Mouse (Mus musculus) lung, embryonic 16.5 days (tissue): Measurements from ENCODE around the gene Mrps24. TPM values are rescaled to one million over a fixed set of nuclear protein-coding genes. Genes with fewer than 3 reads are reported as not detected.

Experiments
- ATAC-seq: fragments of 200-750 bp; cut with Nextera tagmentation; 2 replicates; pipeline ENCODE4 v1.8.0; 2017; ENCODE audit warnings: low read depth, mild to moderate bottlenecking, moderate library complexity
- H3K27ac ChIP-seq: fragments of 300-500 bp; sonication (generic); 2 replicates; pipeline ENCODE4 v1.5.1; 2014; ENCODE audit warnings: mild to moderate bottlenecking, control low read depth, low read length
- H3K27me3 ChIP-seq: fragments of 300-500 bp; sonication (generic); 2 replicates; pipeline ENCODE4 v1.6.1; 2014; ENCODE audit warnings: low read depth, low read length, mixed read lengths; ENCODE audit not compliant: control insufficient read depth, insufficient read depth
- H3K36me3 ChIP-seq: fragments of 300-500 bp; sonication (generic); 2 replicates; pipeline ENCODE4 v1.6.1; 2014; ENCODE audit warnings: low read length; ENCODE audit not compliant: control insufficient read depth, insufficient read depth
- H3K4me1 ChIP-seq: fragments of 300-500 bp; sonication (generic); replicated peaks from 2 replicates; pipeline ENCODE4 v1.6.1; 2014; ENCODE audit warnings: low read length, mixed read lengths; ENCODE audit not compliant: control insufficient read depth, insufficient read depth
- H3K4me2 ChIP-seq: fragments of 300-500 bp; sonication (generic); 2 replicates; pipeline ENCODE4 v1.6.1; 2014; ENCODE audit warnings: low read depth, low read length, control low read depth
- H3K4me3 ChIP-seq: fragments of 300-500 bp; sonication (generic); 2 replicates; pipeline ENCODE4 v1.5.1; 2014; ENCODE audit warnings: mild to moderate bottlenecking, low read length, control low read depth
- H3K9ac ChIP-seq: fragments of 300-500 bp; sonication (generic); 2 replicates; pipeline ENCODE4 v1.6.1; 2014; ENCODE audit warnings: low read length, control low read depth
- H3K9me3 ChIP-seq: fragments of 300-500 bp; sonication (generic); 2 replicates; pipeline ENCODE4 v1.6.1; 2016; ENCODE audit warnings: low read length; ENCODE audit not compliant: control insufficient read depth
- WGBS: fragments of 180-500 bp; shearing (Covaris S2); extraction: QIAGEN DNeasy Blood & Tissue Kit; methylation state at CpG from one replicate; pipeline ENCODE4 v1.1.7; 2014; 5-methylcytosine and 5-hydroxymethylcytosine counted together
- polyA plus RNA-seq: library from polyadenylated mRNA; unstranded; fragments of >200 nt; fragmentation: Nextera tagmentation; extraction: Ambion mirVana; gene quantifications from 2 replicates; pipeline ENCODE4 v1.2.1, GENCODE M21; 2015

The Mrps24 gene
- polyA plus RNA-seq, 1 experiment from 2014 or later, result 180 TPM

DNA sequence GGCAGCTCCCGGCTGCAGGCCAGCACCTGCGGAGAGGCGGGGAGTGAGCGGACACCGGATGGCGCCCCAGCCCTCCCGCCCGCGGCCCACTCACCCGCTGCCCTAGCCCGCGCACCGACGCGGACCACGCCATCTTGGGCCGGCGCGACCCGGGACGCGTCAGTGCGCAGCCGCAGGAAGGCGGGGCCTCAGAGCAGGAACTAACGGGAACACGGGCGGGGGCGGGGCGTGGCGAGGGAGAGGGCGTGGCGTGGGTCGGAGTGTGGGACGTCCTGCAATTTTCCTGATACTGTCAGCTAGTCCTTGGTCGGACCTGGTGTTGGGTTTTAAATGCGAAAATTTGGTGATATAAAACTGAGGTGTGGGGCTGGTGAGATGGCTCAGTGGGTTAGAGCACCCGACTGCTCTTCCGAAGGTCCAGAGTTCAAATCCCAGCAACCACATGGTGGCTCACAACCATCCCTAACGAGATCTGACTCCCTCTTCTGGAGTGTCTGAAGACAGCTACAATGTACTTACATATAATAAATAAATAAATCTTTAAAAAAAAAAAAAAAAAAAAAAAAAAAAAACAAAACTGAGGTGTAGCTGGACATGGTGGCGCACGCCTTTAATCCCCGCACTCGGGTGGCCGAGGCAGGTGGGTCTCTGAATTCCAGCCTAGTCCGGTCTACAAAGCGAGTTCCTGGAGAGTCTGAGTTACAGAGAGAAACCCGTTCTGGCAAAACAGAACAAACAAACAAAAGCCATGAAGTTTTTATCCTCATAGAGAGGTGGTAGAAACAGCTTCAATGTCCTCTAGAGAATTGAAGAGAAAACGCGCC lies 7.7 kb downstream of the Mrps24 start:
- H3K9me3 ChIP-seq, result no peaks in the 10 kb centered on the region

GRCm38 (mm10) chr11:5706874-5707529 lies 8.5 kb downstream of the Mrps24 start:
- ATAC-seq, result peak; percentile 71
- H3K27ac ChIP-seq, result peak overlapping the region; percentile 71
- H3K9me3 ChIP-seq, result no peaks in the 10 kb centered on the region
- H3K4me3 ChIP-seq, result peak overlapping the region; percentile 90
- peaks cover 8% of the 10 kb centered on the region for H3K4me1 ChIP-seq
- under 1% methylated on average over 39 of the region's 43 CpGs for WGBS
- peaks cover 11% of the 10 kb centered on the region; the same call in 1 of the 2 replicates for H3K36me3 ChIP-seq
- peak overlapping the region; percentile 92 for H3K9ac ChIP-seq
- H3K4me2 ChIP-seq, result peak overlapping the region; percentile 62
- no peaks in the 10 kb centered on the region for H3K27me3 ChIP-seq

More for the DNA sequence above, 7.7 kb downstream of the Mrps24 start:
- Histone ChIP-seq H3K4me3 (peak overlapping the region; percentile 90), H3K27ac (peak overlapping the region; percentile 71), H3K27me3 (no peaks in the 10 kb centered on the region), H3K9ac (peak overlapping the region; percentile 92), H3K4me2 (peak overlapping the region; percentile 62), H3K36me3 (peaks cover 10% of the 10 kb centered on the region; the same call in 1 of the 2 replicates), H3K4me1 (peaks cover 8% of the 10 kb centered on the region)
- 15% methylated on average over 49 of the region's 50 CpGs for WGBS
- ATAC-seq, result peak; percentile 98

GRCm38 (mm10) chr11:5705972-5706371 lies 9.5 kb downstream of the Mrps24 start:
- peaks cover 11% of the 10 kb centered on the region; the same call in 1 of the 2 replicates for H3K36me3 ChIP-seq
- no peak overlapping the region for H3K27ac ChIP-seq
- peak overlapping the region; percentile 62 for H3K4me2 ChIP-seq
- H3K4me1 ChIP-seq, result peaks cover 8% of the 10 kb centered on the region
- 88% methylated on average over 9 of the region's 9 CpGs for WGBS
- ATAC-seq, result no peak
- peak overlapping the region; percentile 90; the same call in 1 of the 2 replicates for H3K4me3 ChIP-seq
- H3K27me3 ChIP-seq, result no peaks in the 10 kb centered on the region
- no peaks in the 10 kb centered on the region for H3K9me3 ChIP-seq
- no peak overlapping the region for H3K9ac ChIP-seq

DNA sequence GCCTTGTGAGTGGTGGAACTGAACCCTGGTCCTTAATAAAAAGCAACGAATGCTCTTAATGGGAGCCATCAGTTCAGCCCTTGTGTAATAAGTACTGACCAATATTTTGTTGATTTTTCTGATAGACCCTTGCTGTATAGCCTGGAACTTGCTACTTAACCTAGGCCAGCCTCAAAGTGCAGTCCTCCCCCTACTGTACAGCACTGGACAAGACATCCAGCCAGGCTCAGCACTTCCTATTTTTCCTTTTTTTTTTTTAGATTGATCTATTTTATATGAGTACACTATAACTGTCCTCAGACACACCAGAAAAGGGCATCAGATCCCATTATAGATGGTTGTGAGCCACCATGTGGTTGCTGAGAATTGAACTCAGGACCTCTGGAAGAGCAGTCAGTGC lies 12.1 kb downstream of the Mrps24 start:
- peaks cover 8% of the 10 kb centered on the region for H3K4me1 ChIP-seq
- no peaks in the 10 kb centered on the region for H3K27me3 ChIP-seq
- H3K36me3 ChIP-seq, result peaks cover 11% of the 10 kb centered on the region; the same call in 1 of the 2 replicates
- H3K27ac ChIP-seq, result no peak overlapping the region
- ATAC-seq, result no peak
- no peaks in the 10 kb centered on the region for H3K9me3 ChIP-seq
- no peak overlapping the region for H3K9ac ChIP-seq
- no peak overlapping the region for H3K4me3 ChIP-seq
- 92% methylated on average over 1 of the region's 1 CpGs for WGBS
- no peak overlapping the region for H3K4me2 ChIP-seq

- H3K4me3 ChIP-seq, result no peak overlapping the region
- no peaks in the 10 kb centered on the region for H3K27me3 ChIP-seq
- H3K9ac ChIP-seq, result no peak overlapping the region
- no peak overlapping the region for H3K4me2 ChIP-seq
- peaks cover 11% of the 10 kb centered on the region; the same call in 1 of the 2 replicates for H3K36me3 ChIP-seq
- WGBS, result 94% methylated on average over 6 of the region's 6 CpGs
- no peak for ATAC-seq
- no peaks in the 10 kb centered on the region for H3K9me3 ChIP-seq
- H3K27ac ChIP-seq, result no peak overlapping the region
- peaks cover 8% of the 10 kb centered on the region for H3K4me1 ChIP-seq
Measured at GRCm38 (mm10) chr11:5702957-5703332, 12.5 kb downstream of the Mrps24 start.

DNA sequence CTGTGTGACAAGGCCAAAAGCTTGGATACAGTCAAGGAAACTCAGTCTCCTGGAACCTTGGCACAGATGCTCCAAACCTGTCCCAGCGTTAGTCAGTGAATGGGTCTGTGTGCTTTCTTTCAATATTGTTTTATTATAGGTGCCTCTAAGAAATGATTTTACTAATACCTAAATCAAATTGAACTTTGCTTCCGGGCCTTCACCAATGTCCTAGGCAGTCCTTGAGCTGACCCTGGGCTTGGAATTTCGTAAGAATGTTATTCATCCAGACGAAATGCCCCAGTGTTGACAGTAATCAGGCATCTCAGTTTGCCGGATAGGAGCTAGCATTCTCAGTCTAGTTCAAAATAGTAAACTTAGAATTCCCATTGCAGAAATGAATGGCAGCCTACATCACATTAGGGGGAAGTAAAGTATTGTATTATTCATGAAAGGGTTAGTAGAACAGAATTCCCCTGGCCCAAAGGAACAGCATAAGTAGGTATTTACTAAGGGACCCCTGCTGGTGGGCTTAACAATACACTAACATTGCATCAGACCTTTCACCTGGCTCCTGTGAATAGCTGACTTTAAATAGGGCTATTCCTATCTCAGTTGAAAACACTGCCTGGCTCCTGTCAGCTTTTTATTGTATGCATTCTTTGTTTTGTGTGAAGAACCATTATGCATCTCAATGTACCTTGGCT lies 13.1 kb downstream of the Mrps24 start:
- Histone ChIP-seq H3K27me3 (no peaks in the 10 kb centered on the region), H3K4me3 (no peak overlapping the region), H3K9ac (no peak overlapping the region), H3K27ac (no peak overlapping the region), H3K36me3 (peaks cover 11% of the 10 kb centered on the region; the same call in 1 of the 2 replicates), H3K4me2 (no peak overlapping the region), H3K4me1 (peaks cover 8% of the 10 kb centered on the region), H3K9me3 (no peaks in the 10 kb centered on the region)
- WGBS, result 77% methylated on average over 5 of the region's 5 CpGs
- no peak for ATAC-seq

DNA sequence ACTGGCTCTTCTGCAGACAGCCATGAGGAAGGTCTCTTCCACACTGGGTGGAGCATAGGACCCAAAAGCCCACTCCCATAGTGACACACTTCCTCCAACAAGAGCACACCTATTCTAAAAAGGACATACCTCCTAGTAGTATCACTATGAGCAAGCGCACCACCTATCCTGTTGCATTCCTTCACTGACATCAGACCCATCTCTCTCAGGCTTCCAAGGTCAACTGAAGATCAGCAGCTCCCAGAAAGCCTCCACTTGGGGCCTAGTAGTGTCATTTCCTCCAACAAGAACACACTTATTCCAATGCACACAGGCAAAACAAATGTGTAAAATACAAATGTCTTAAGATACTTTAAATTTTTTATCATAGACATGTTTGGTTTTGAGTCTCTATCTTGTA lies 13.7 kb downstream of the Mrps24 start:
- ATAC-seq, result no peak
- 83% methylated on average over 1 of the region's 1 CpGs for WGBS
- H3K9ac ChIP-seq, result no peak overlapping the region
- H3K27ac ChIP-seq, result no peak overlapping the region
- H3K27me3 ChIP-seq, result no peaks in the 10 kb centered on the region
- no peak overlapping the region for H3K4me2 ChIP-seq
- no peaks in the 10 kb centered on the region for H3K9me3 ChIP-seq
- peaks cover 8% of the 10 kb centered on the region for H3K4me1 ChIP-seq
- peaks cover 11% of the 10 kb centered on the region; the same call in 1 of the 2 replicates for H3K36me3 ChIP-seq
- no peak overlapping the region for H3K4me3 ChIP-seq

DNA sequence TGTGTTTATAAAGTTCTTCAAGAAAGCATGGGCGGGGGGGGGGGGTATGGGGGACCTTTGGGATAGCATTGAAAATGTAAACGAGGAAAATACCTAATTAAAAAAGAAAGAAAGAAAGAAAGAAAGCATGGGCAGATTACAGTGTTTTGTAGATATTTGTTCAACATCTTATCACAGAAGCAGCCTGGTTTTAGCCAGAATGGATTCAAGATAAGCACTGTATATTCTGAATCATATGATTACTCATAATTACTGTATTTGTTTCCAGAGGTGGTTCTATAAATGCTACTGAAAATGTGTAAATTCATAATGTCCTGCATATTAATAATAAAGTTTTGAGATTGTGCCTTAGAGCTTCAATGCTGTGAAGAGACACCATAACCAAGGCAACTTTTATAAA lies 14.2 kb downstream of the Mrps24 start:
- ATAC-seq, result no peak
- no peak overlapping the region for H3K4me2 ChIP-seq
- H3K36me3 ChIP-seq, result peaks cover 11% of the 10 kb centered on the region; the same call in 1 of the 2 replicates
- no peak overlapping the region for H3K9ac ChIP-seq
- WGBS, result 79% methylated on average over 2 of the region's 2 CpGs
- no peak overlapping the region for H3K27ac ChIP-seq
- no peaks in the 10 kb centered on the region for H3K9me3 ChIP-seq
- no peak overlapping the region for H3K4me3 ChIP-seq
- no peaks in the 10 kb centered on the region for H3K27me3 ChIP-seq
- H3K4me1 ChIP-seq, result peaks cover 3% of the 10 kb centered on the region

- H3K4me2 ChIP-seq, result no peak overlapping the region
- H3K4me3 ChIP-seq, result no peak overlapping the region
- no peaks in the 10 kb centered on the region; the same call in 1 of the 2 replicates for H3K4me1 ChIP-seq
- ATAC-seq, result no peak
- no peak overlapping the region for H3K27ac ChIP-seq
- no peaks in the 10 kb centered on the region for H3K27me3 ChIP-seq
- H3K9ac ChIP-seq, result no peak overlapping the region
- peaks cover 11% of the 10 kb centered on the region; the same call in 1 of the 2 replicates for H3K36me3 ChIP-seq
- no peaks in the 10 kb centered on the region for H3K9me3 ChIP-seq
- WGBS, result 77% methylated on average over 7 of the region's 7 CpGs
Measured at GRCm38 (mm10) chr11:5700808-5701207, 14.7 kb downstream of the Mrps24 start.
